Mouse (Mus musculus) spleen, adult 2 months (tissue): ENCODE measurements around the gene Ltbp2. TPM values are rescaled to one million over a fixed set of nuclear protein-coding genes. Genes with fewer than 3 reads are reported as not detected.

Experiments
- DNase-seq, 2 experiments: peaks; one replicate each; pipeline versions ENCODE4 v3.0.0 to v3.0.0-alpha.2; 2012 to 2021; ENCODE audit warnings: low spot score in 2 of 2, low read depth in 1 of 2
- H3K27ac ChIP-seq: fragments of 200-500 bp; 2 replicates; pipeline ENCODE4 v1.5.1; 2012; ENCODE audit warnings: low read length, inconsistent platforms; ENCODE audit not compliant: insufficient read depth
- H3K27me3 ChIP-seq: fragments of 200-500 bp; 2 replicates; pipeline ENCODE4 v1.6.1; 2012; ENCODE audit warnings: mild to moderate bottlenecking, moderate library complexity, low read length, inconsistent platforms; ENCODE audit not compliant: control insufficient read depth, insufficient read depth
- H3K36me3 ChIP-seq: fragments of 200-500 bp; 2 replicates; pipeline ENCODE4 v1.6.1; 2012; ENCODE audit warnings: mild to moderate bottlenecking, low read length, inconsistent platforms; ENCODE audit not compliant: control insufficient read depth, insufficient read depth
- H3K4me1 ChIP-seq: fragments of 200-500 bp; 2 replicates; pipeline ENCODE4 v1.6.1; 2011; ENCODE audit warnings: inconsistent platforms; ENCODE audit not compliant: control insufficient read depth, insufficient read depth, insufficient read length
- H3K4me3 ChIP-seq: fragments of 200-500 bp; 2 replicates; pipeline ENCODE4 v1.5.1; 2011; ENCODE audit warnings: mild to moderate bottlenecking, inconsistent platforms; ENCODE audit not compliant: insufficient read depth, insufficient read length; ENCODE audit errors: extremely low read depth
- CTCF ChIP-seq: fragments of 200-500 bp; IDR thresholded peaks from 2 replicates; pipeline ENCODE4 v1.5.1; 2011; ENCODE audit warnings: mild to moderate bottlenecking, inconsistent platforms; ENCODE audit not compliant: insufficient read depth, insufficient read length, insufficient replicate concordance; ENCODE audit errors: extremely low read depth
- POLR2A ChIP-seq: fragments of 200-500 bp; IDR thresholded peaks from 2 replicates; pipeline ENCODE4 v1.6.1; 2011; ENCODE audit warnings: low read depth, low read length, inconsistent platforms
- WGBS: fragments of 180-500 bp; shearing (Covaris S2); methylation state at CpG from one replicate; pipeline ENCODE4 v1.1.7; 2018; 5-methylcytosine and 5-hydroxymethylcytosine counted together
- polyA plus RNA-seq: library from polyadenylated mRNA; depleted of rRNA; stranded (reverse); fragments of >200 nt; gene quantifications from 2 replicates; pipeline ENCODE4 v1.2.3, GENCODE M21; 2012

Gene Ltbp2
- polyA plus RNA-seq, 1 experiment: 20.1 TPM

- no peaks in the 10 kb centered on the region for H3K27me3 ChIP-seq
- no peak for TF ChIP-seq CTCF
- TF ChIP-seq POLR2A: no peak
- H3K36me3 ChIP-seq: no peaks in the 10 kb centered on the region; the same call in 1 of the 2 replicates
- no peak for DNase-seq
- H3K4me3 ChIP-seq: no peak overlapping the region
- WGBS: 81% methylated on average over 2 of the region's 2 CpGs
- no peaks in the 10 kb centered on the region for H3K4me1 ChIP-seq
- no peak overlapping the region for H3K27ac ChIP-seq
Measured at GRCm38 (mm10) chr12:84911640-84912039, 35.3 kb upstream of the Ltbp2 start.

DNA sequence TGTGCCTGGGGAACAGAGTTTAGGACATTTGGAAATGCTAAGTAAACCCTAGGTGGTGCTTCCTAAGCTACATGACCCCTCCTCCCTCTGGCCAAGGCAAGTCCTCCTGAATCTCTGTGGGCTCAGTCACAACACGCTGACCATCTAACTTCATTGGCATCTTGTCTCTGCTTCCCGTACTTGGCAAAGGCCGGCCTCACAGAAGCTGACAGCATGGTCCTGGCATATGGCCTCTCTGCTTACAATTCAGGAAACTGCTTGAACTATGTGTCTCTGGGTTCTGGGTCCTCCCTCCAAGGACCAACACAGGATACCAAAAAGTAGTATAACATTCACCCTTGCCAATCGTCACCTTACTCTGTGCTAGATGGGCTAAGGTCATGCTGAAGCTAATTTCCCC lies 33.7 kb upstream of the Ltbp2 start:
- Histone ChIP-seq H3K27me3 (no peaks in the 10 kb centered on the region), H3K27ac (no peak overlapping the region), H3K4me1 (no peaks in the 10 kb centered on the region), H3K36me3 (no peaks in the 10 kb centered on the region), H3K4me3 (no peak overlapping the region)
- DNase-seq: no peak
- no peak for TF ChIP-seq CTCF
- no peak for TF ChIP-seq POLR2A
- WGBS: 87% methylated on average over 4 of the region's 4 CpGs

DNA sequence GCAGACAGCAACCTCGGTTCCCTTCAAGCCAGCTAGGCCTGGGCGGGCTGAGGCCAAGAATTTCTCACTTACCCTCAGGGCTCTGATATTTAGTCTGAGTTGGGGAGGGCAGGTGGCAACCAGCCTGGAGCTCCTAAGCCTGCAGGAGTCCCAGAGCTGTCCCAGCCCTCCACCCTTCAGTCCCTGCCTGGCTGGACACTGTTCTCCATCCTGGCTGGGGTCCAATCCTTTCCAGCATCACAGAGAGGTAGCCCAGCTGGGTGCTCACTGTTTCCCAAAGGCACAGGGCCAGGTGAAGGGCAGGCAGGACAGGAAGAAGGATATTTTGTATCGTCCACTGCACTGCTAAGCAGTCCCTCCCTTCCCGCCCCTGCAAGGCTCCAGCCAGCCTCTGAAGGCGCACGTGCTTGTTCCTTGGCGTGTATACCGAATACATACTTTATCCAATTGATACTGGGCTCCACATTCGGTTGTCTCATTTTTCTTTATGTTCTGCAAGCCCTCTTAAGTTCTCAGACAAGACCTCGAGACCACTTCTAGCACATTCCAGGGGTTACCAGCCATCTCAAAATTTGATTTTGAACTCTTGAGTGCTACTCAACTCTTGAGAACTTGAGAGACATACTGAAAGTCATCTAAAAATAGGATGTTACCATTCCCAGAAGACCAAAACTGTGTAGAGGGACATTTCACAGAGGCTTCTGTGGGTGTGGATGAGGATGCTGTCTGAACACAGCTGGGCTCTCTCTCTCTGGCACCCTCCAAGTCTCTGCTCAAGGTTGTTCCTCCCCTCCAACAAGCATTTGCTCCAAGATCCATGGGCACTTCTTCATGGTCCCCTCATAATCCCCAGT lies 31.5 kb upstream of the Ltbp2 start:
- no peak for DNase-seq
- 75% methylated on average over 10 of the region's 10 CpGs for WGBS
- Histone ChIP-seq H3K4me3 (no peak overlapping the region), H3K27ac (no peak overlapping the region), H3K4me1 (no peaks in the 10 kb centered on the region), H3K27me3 (no peaks in the 10 kb centered on the region), H3K36me3 (no peaks in the 10 kb centered on the region)
- TF ChIP-seq POLR2A (no peak), CTCF (no peak)

DNA sequence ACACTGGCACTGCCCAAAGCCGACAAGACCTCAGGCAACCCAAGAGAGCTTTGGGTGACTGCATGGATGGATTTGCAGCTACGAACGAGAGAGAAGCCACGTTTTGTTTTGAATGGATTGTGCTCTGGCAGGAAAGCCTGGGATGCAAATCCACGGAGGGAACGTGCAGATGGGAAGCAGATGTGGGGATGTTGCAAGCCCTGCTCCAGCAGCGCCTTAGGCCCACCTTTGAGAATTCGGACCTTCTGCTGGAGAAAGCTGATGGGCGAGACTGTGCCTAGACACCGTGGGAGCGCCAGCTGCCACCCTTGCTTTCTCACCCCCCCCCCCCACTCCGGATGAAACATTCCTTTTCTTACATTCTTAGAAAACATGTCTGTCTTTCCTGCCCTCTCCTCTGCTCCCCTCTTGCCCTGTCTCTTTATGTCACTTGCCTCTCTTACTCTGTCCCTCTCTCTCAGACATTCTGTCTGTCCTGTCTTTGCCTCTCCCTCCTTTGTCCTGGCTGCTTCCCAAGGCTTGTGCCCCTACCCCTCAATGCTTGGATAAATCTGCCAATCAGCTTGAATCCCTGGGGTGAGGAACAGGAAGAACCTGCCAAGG lies 30.8 kb upstream of the Ltbp2 start:
- WGBS: 88% methylated on average over 12 of the region's 12 CpGs
- Histone ChIP-seq H3K27me3 (no peaks in the 10 kb centered on the region), H3K36me3 (no peaks in the 10 kb centered on the region), H3K4me1 (no peaks in the 10 kb centered on the region), H3K4me3 (no peak overlapping the region), H3K27ac (no peak overlapping the region)
- TF ChIP-seq CTCF (no peak), POLR2A (no peak)
- no peak for DNase-seq

DNA sequence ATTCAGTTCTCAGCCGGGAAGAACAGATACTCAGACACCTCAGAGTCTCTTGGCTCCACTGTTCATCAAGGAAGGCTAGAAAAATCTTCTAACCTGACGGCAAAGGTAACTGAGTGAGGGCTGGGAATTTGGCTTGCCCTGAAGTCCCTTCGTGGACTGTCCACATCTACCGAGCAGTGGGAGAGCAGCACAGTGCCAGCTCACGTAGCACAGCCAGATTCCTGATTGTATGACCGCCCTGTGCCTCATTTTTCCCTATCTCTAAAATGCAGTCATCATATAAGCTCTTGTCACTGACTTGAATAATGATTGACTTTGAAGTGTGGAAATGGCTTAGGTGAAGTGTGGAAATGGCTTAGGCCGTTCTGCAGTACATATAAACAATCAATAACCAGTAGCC lies 28.1 kb upstream of the Ltbp2 start:
- DNase-seq: no peak
- Histone ChIP-seq H3K4me3 (no peak overlapping the region), H3K4me1 (no peaks in the 10 kb centered on the region), H3K36me3 (no peaks in the 10 kb centered on the region), H3K27ac (no peak overlapping the region), H3K27me3 (no peaks in the 10 kb centered on the region)
- TF ChIP-seq CTCF (no peak), POLR2A (no peak)
- WGBS: 83% methylated on average over 7 of the region's 7 CpGs

- Histone ChIP-seq H3K4me3 (no peak overlapping the region), H3K4me1 (no peaks in the 10 kb centered on the region), H3K36me3 (no peaks in the 10 kb centered on the region), H3K27me3 (no peaks in the 10 kb centered on the region), H3K27ac (no peak overlapping the region)
- TF ChIP-seq CTCF (no peak), POLR2A (no peak)
- DNase-seq: no peak
- WGBS: 79% methylated on average over 7 of the region's 7 CpGs
Measured at GRCm38 (mm10) chr12:84900317-84900716, 24.0 kb upstream of the Ltbp2 start.

DNA sequence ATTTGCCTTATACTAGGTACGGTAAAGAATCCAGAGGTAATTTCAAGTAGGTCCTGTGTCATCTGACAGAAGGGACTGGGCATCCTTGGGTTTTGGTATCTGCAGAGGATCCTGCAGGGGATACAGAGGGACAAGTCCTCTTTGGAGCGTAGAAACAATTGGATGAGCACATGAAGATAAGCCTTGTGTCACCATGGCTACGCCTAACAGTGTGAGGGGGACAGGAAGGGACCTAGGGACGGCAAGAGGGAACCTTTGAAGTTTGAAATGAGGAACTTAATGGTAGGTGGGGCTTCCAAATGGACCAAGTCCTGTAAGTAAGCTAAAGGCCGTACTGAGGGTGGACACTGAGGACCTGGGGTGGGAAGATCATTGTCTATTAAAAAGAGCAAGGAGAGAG lies 21.0 kb upstream of the Ltbp2 start:
- no peak for DNase-seq
- Histone ChIP-seq H3K27me3 (no peaks in the 10 kb centered on the region), H3K4me3 (no peak overlapping the region), H3K36me3 (no peaks in the 10 kb centered on the region), H3K4me1 (no peaks in the 10 kb centered on the region), H3K27ac (no peak overlapping the region)
- TF ChIP-seq CTCF: no peak
- no peak for TF ChIP-seq POLR2A
- WGBS: 37% methylated on average over 5 of the region's 5 CpGs
